Mouse (Mus musculus) CH12.LX (cell line): ENCODE results near the gene Epb41. TPM values are rescaled to one million over a fixed set of nuclear protein-coding genes. Genes with fewer than 3 reads are reported as not detected.

Experiments used
- DNase-seq: peaks from one replicate; pipeline ENCODE4 v3.0.0-alpha.2; 2013; ENCODE audit errors: extremely low read depth
- H3K27ac ChIP-seq: 2 replicates; pipeline ENCODE4 v1.5.1; 2012; ENCODE audit warnings: low read depth, mild to moderate bottlenecking, control low read depth, moderate library complexity; ENCODE audit not compliant: insufficient read depth
- H3K27me3 ChIP-seq: replicated peaks from 2 replicates; pipeline ENCODE3; 2012; ENCODE audit warnings: inconsistent platforms
- H3K36me3 ChIP-seq, 2 experiments: replicated peaks in 1 of 2; 2 replicates each; pipeline versions ENCODE3 to v1.6.1; 2012; ENCODE audit warnings: inconsistent platforms in 1 of 2, low read length in 1 of 2, mild to moderate bottlenecking in 1 of 2, mixed read lengths in 1 of 2, moderate library complexity in 1 of 2; ENCODE audit not compliant: control insufficient read depth in 1 of 2, insufficient read depth in 1 of 2
- H3K4me1 ChIP-seq, 2 experiments: 2 replicates each; pipeline ENCODE4 v1.6.1; 2012; ENCODE audit warnings: inconsistent platforms in 1 of 2, moderate library complexity in 1 of 2; ENCODE audit not compliant: insufficient read depth in 2 of 2, control insufficient read depth in 1 of 2
- H3K4me2 ChIP-seq: 2 replicates; pipeline ENCODE4 v1.6.1; 2012; ENCODE audit warnings: low read depth, mild to moderate bottlenecking, control low read depth; ENCODE audit not compliant: poor library complexity, insufficient read depth, severe bottlenecking
- H3K4me3 ChIP-seq, 3 experiments: fragments of 150-350 bp in 1 of 3; sonication (generic) in 1 of 3; replicated peaks in 1 of 3; 2 replicates each; pipeline versions ENCODE3 to v1.5.1; 2011 to 2012; ENCODE audit warnings: low read depth in 2 of 3, low read length in 2 of 3, mild to moderate bottlenecking in 2 of 3, moderate library complexity in 2 of 3, control low read depth in 1 of 3, improper control_type of control experiment in 1 of 3, inconsistent platforms in 1 of 3, mixed read lengths in 1 of 3; ENCODE audit not compliant: poor library complexity in 1 of 3
- H3K79me2 ChIP-seq: replicated peaks from 2 replicates; pipeline ENCODE4 v1.6.1; 2012; ENCODE audit warnings: mild to moderate bottlenecking, moderate library complexity; ENCODE audit not compliant: control insufficient read depth, poor library complexity, insufficient read depth, severe bottlenecking; ENCODE audit errors: extremely low read depth
- H3K9ac ChIP-seq: 2 replicates; pipeline ENCODE4 v1.6.1; 2012; ENCODE audit warnings: low read depth, mild to moderate bottlenecking, control low read depth, moderate library complexity; ENCODE audit not compliant: insufficient read depth
- H3K9me3 ChIP-seq: replicated peaks from 2 replicates; pipeline ENCODE3; 2012; ENCODE audit warnings: low read length, inconsistent platforms, mixed read lengths
- CHD1 ChIP-seq: IDR thresholded peaks from 2 replicates; pipeline ENCODE4 v1.6.1; 2012; ENCODE audit warnings: low read depth, low read length, improper control_type of control experiment, inconsistent platforms
- CTCF ChIP-seq, 2 experiments: IDR thresholded peaks in 1 of 2; conservative IDR thresholded peaks in 1 of 2; 2 replicates each; pipeline ENCODE4 v1.5.1; 2011 to 2012; ENCODE audit warnings: low read depth in 2 of 2, low read length in 2 of 2, improper control_type of control experiment in 1 of 2, inconsistent platforms in 1 of 2, mild to moderate bottlenecking in 1 of 2, moderate library complexity in 1 of 2
- ELF1 ChIP-seq: IDR thresholded peaks from 2 replicates; pipeline ENCODE4 v1.6.1; 2014; ENCODE audit warnings: low read depth, mild to moderate bottlenecking, inconsistent platforms, low read length, improper control_type of control experiment
- JUND ChIP-seq: conservative IDR thresholded peaks from 2 replicates; pipeline ENCODE4 v1.6.1; 2011; ENCODE audit warnings: low read depth, low read length, improper control_type of control experiment
- KAT2A ChIP-seq: IDR thresholded peaks from 2 replicates; pipeline ENCODE4 v1.6.1; 2012; ENCODE audit warnings: low read length, improper control_type of control experiment, inconsistent platforms; ENCODE audit not compliant: insufficient replicate concordance
- NRF1 ChIP-seq: IDR thresholded peaks from 2 replicates; pipeline ENCODE4 v1.6.1; 2014; ENCODE audit warnings: low read depth, mild to moderate bottlenecking, inconsistent platforms, low read length, improper control_type of control experiment, moderate library complexity
- PAX5 ChIP-seq: IDR thresholded peaks from 2 replicates; pipeline ENCODE4 v1.6.1; 2012; ENCODE audit warnings: low read length, inconsistent platforms, mixed read lengths
- POLR2A ChIP-seq: IDR thresholded peaks from 2 replicates; pipeline ENCODE4 v1.6.1; 2011; ENCODE audit warnings: low read depth, mild to moderate bottlenecking, improper control_type of control experiment, low read length
- TCF12 ChIP-seq: IDR thresholded peaks from 2 replicates; pipeline ENCODE4 v1.6.1; 2014; ENCODE audit warnings: low read depth, mild to moderate bottlenecking, inconsistent platforms, low read length, improper control_type of control experiment
- dilution Hi-C: fragments of 300-500 bp; cut with MboI; formaldehyde crosslinking; loops from 2 replicates; pipeline ENCODE4 v1.14.3; 2020; ENCODE audit warnings: low sequenced_read_pairs; ENCODE audit not compliant: extremely low pct_unique_long_range_greater_than_20kb, extremely low pct_ligation_motif_present
- in situ Hi-C: fragments of 300-500 bp; cut with MboI; formaldehyde crosslinking; loops from 3 replicates; pipeline ENCODE4 v1.14.3; 2019; ENCODE audit warnings: low sequenced_read_pairs, low pct_ligation_motif_present, low pct_unique_long_range_greater_than_20kb, mixed read lengths
- polyA plus RNA-seq: library from polyadenylated mRNA; unstranded; fragments of >175 nt; gene quantifications from 2 replicates; pipeline ENCODE4 v1.2.1, GENCODE M21; 2012; ENCODE audit warnings: low read depth; ENCODE audit not compliant: insufficient read length
- total RNA-seq, 2 experiments: library from RNA; depleted of rRNA; stranded (reverse); fragments of 300-350 nt in 1 of 2; fragments of >200 nt in 1 of 2; gene quantifications; 2 replicates each; pipeline ENCODE4 v1.2.3; 2012 to 2014

Epb41 gene
- total and polyA plus RNA-seq, 3 experiments, result 7.1 to 21.6 (median 10.0) TPM

GRCm38 (mm10) chr4:132123166-132123565 lies 48.0 kb upstream of the Epb41 start:
- in situ Hi-C loops (no loop called here), dilution Hi-C loops (no loop called here)
- H3K9me3 ChIP-seq, result peaks cover 4% of the 10 kb centered on the region
- peaks cover 79% of the 10 kb centered on the region for H3K27me3 ChIP-seq
- no peak for TF ChIP-seq KAT2A
- no peak for TF ChIP-seq ELF1
- TF ChIP-seq CHD1, result no peak
- H3K27ac ChIP-seq, result no peak overlapping the region
- H3K9ac ChIP-seq, result no peak overlapping the region
- no peaks in the 10 kb centered on the region for H3K4me1 ChIP-seq
- H3K4me3 ChIP-seq, result no peak overlapping the region
- H3K4me2 ChIP-seq, result no peak overlapping the region
- H3K36me3 ChIP-seq, result no peaks in the 10 kb centered on the region
- DNase-seq, result no peak
- no peaks in the 10 kb centered on the region for H3K79me2 ChIP-seq

- H3K9ac ChIP-seq, result no peak overlapping the region
- no peaks in the 10 kb centered on the region for H3K4me1 ChIP-seq
- H3K27ac ChIP-seq, result no peak overlapping the region
- no peak overlapping the region for H3K4me2 ChIP-seq
- TF ChIP-seq TCF12 (no peak), CTCF (conservative IDR thresholded peaks at IDR 0.05 in 1 of 2, IDR thresholded peaks at IDR 0.05 in 1 of 2; ENCODE audit: low read depth in 2 of 2, low read length in 2 of 2) (peak in 1 of 2 experiments; percentile 39; a peak in 2 of 4 replicates), PAX5 (no peak)
- DNase-seq, result no peak
- H3K9me3 ChIP-seq, result peaks cover 4% of the 10 kb centered on the region
- in situ Hi-C loops, result no loop called here
- dilution Hi-C loops, result no loop called here
- no peak overlapping the region for H3K4me3 ChIP-seq
- no peaks in the 10 kb centered on the region for H3K36me3 ChIP-seq
- no peaks in the 10 kb centered on the region for H3K79me2 ChIP-seq
- peaks cover 85% of the 10 kb centered on the region for H3K27me3 ChIP-seq
These were observed 46.6 kb upstream of the Epb41 start for GRCm38 (mm10) chr4:132121674-132122073.

GRCm38 (mm10) chr4:132119566-132119965 lies 44.4 kb upstream of the Epb41 start:
- Histone ChIP-seq H3K79me2 (no peaks in the 10 kb centered on the region), H3K27ac (no peak overlapping the region), H3K4me1 (no peaks in the 10 kb centered on the region), H3K9me3 (peaks cover 4% of the 10 kb centered on the region), H3K4me2 (no peak overlapping the region; the same call in 1 of the 2 replicates), H3K36me3 (no peaks in the 10 kb centered on the region), H3K4me3 (no peak overlapping the region), H3K9ac (no peak overlapping the region), H3K27me3 (peaks cover 94% of the 10 kb centered on the region)
- no peak for DNase-seq
- TF ChIP-seq POLR2A, result no peak
- no peak for TF ChIP-seq ELF1
- no peak for TF ChIP-seq PAX5
- no peak for TF ChIP-seq NRF1
- no peak for TF ChIP-seq JUND
- in situ Hi-C loops (no loop called here), dilution Hi-C loops (no loop called here)
